Mouse (Mus musculus) ES-Bruce4 (cell line): ENCODE data around the gene Cdk5. TPM values are rescaled to one million over a fixed set of nuclear protein-coding genes. Genes with fewer than 3 reads are reported as not detected.
A peak's percentile ranks its signal among the peaks of the same experiment; 100 is the strongest.

Experiments
- H3K27ac ChIP-seq: 2 replicates; pipeline ENCODE4 v1.5.1; 2012; ENCODE audit warnings: low read length, inconsistent platforms; ENCODE audit not compliant: insufficient read depth
- H3K27me3 ChIP-seq: 2 replicates; pipeline ENCODE4 v1.6.1; 2012; ENCODE audit warnings: mild to moderate bottlenecking, low read length, inconsistent platforms; ENCODE audit not compliant: control insufficient read depth, poor library complexity, insufficient read depth, severe bottlenecking
- H3K36me3 ChIP-seq: 2 replicates; pipeline ENCODE4 v1.6.1; 2012; ENCODE audit warnings: inconsistent platforms, mild to moderate bottlenecking, low read length, moderate library complexity; ENCODE audit not compliant: control insufficient read depth, poor library complexity, insufficient read depth, severe bottlenecking
- H3K4me1 ChIP-seq: one replicate; pipeline ENCODE4 v1.8.1; 2011; ENCODE audit warnings: low read length; ENCODE audit not compliant: control insufficient read depth, insufficient read depth
- H3K4me3 ChIP-seq: 2 replicates; pipeline ENCODE4 v1.5.1; 2011; ENCODE audit warnings: low read depth, mild to moderate bottlenecking, low read length
- H3K9ac ChIP-seq: 2 replicates; pipeline ENCODE4 v1.6.1; 2012; ENCODE audit warnings: low read depth, mild to moderate bottlenecking, inconsistent platforms; ENCODE audit not compliant: poor library complexity, severe bottlenecking
- H3K9me3 ChIP-seq: replicated peaks from 2 replicates; pipeline ENCODE4 v1.6.1; 2012; ENCODE audit warnings: mild to moderate bottlenecking, low read length, inconsistent platforms; ENCODE audit not compliant: control insufficient read depth, poor library complexity, insufficient read depth, severe bottlenecking
- CTCF ChIP-seq: IDR thresholded peaks from one replicate; pipeline ENCODE4 v1.8.1; 2011; ENCODE audit warnings: low read depth, low read length
- EP300 ChIP-seq: IDR thresholded peaks from 2 replicates; pipeline ENCODE4 v1.6.1; 2011; ENCODE audit warnings: low read depth, low read length; ENCODE audit not compliant: insufficient read depth
- POLR2A ChIP-seq: IDR thresholded peaks from one replicate; pipeline ENCODE4 v1.8.1; 2011; ENCODE audit warnings: low read length; ENCODE audit not compliant: insufficient read depth
- polyA plus RNA-seq: library from polyadenylated mRNA; stranded (reverse); fragments of >200 nt; gene quantifications from 2 replicates; pipeline ENCODE4 v1.2.4, GENCODE M21; 2011; ENCODE audit warnings: low read depth; ENCODE audit not compliant: missing spikeins, insufficient read depth, insufficient read length

Cdk5 gene
- polyA plus RNA-seq, 1 experiment = 34.0 TPM

- Histone ChIP-seq H3K27ac (no peak overlapping the region), H3K9me3 (no peaks in the 10 kb centered on the region), H3K4me1 (peaks cover 6% of the 10 kb centered on the region), H3K36me3 (no peaks in the 10 kb centered on the region), H3K9ac (peak overlapping the region; percentile 95), H3K4me3 (peak overlapping the region; percentile 79), H3K27me3 (no peaks in the 10 kb centered on the region)
- TF ChIP-seq EP300 (no peak), CTCF (no peak), POLR2A (no peak)
Observed at GRCm38 (mm10) chr5:24453283-24453984, 30.1 kb upstream of the Cdk5 start.

- H3K27ac ChIP-seq = no peak overlapping the region
- H3K36me3 ChIP-seq = no peaks in the 10 kb centered on the region
- H3K9ac ChIP-seq = peak overlapping the region; percentile 95
- no peaks in the 10 kb centered on the region for H3K9me3 ChIP-seq
- H3K4me1 ChIP-seq = peaks cover 6% of the 10 kb centered on the region
- H3K4me3 ChIP-seq = peak overlapping the region; percentile 79
- H3K27me3 ChIP-seq = no peaks in the 10 kb centered on the region
- TF ChIP-seq EP300 (no peak), CTCF (no peak), POLR2A (no peak)
Observed at GRCm38 (mm10) chr5:24452691-24453233, 29.4 kb upstream of the Cdk5 start.

- H3K4me3 ChIP-seq = peak within 1 kb of the TSS; percentile 79
- H3K36me3 ChIP-seq = no peaks in the 10 kb centered on the region
- no peaks in the 10 kb centered on the region for H3K9me3 ChIP-seq
- peak within 1 kb of the TSS; percentile 95 for H3K9ac ChIP-seq
- no peaks in the 10 kb centered on the region for H3K27me3 ChIP-seq
- no peak within 1 kb of the TSS for H3K27ac ChIP-seq
- TF ChIP-seq POLR2A (no peak), EP300 (no peak), CTCF (no peak)
- H3K4me1 ChIP-seq = peaks cover 6% of the 10 kb centered on the region
Observed at GRCm38 (mm10) chr5:24452030-24452690, 28.8 kb upstream of the Cdk5 start, which contains the start of gene Agap3. TSS of gene Agap3 (plus strand) at chr5:24452177.

GRCm38 (mm10) chr5:24451264-24452029, 28.1 kb upstream of the Cdk5 start:
- H3K4me1 ChIP-seq = peaks cover 6% of the 10 kb centered on the region
- peak overlapping the region; percentile 53 for H3K4me3 ChIP-seq
- H3K9me3 ChIP-seq = no peaks in the 10 kb centered on the region
- no peaks in the 10 kb centered on the region for H3K36me3 ChIP-seq
- H3K27ac ChIP-seq = no peak overlapping the region
- peak overlapping the region; percentile 95 for H3K9ac ChIP-seq
- H3K27me3 ChIP-seq = no peaks in the 10 kb centered on the region
- TF ChIP-seq CTCF (no peak), EP300 (no peak)

- H3K9me3 ChIP-seq = no peaks in the 10 kb centered on the region
- H3K9ac ChIP-seq = peak within 1 kb of the TSS; percentile 60
- peaks cover 2% of the 10 kb centered on the region for H3K4me1 ChIP-seq
- H3K4me3 ChIP-seq = peak within 1 kb of the TSS; percentile 63
- H3K36me3 ChIP-seq = no peaks in the 10 kb centered on the region
- TF ChIP-seq EP300 = 0 out of 2 replicates have a peak, but pooled peaks have one; percentile 50
- TF ChIP-seq POLR2A = no peak
- TF ChIP-seq CTCF = no peak
- no peak within 1 kb of the TSS for H3K27ac ChIP-seq
- H3K27me3 ChIP-seq = no peaks in the 10 kb centered on the region
Observed at GRCm38 (mm10) chr5:24447624-24448298, 24.4 kb upstream of the Cdk5 start, which contains the start of gene Tmub1. TSS of gene Tmub1 (minus strand) at chr5:24447854.
